Mouse (Mus musculus) midbrain, postnatal 0 days (tissue): ENCODE data around the gene Hand1. TPM values are rescaled to one million over a fixed set of nuclear protein-coding genes. Genes with fewer than 3 reads are reported as not detected.
"Not testable (repeated sequence)": the region's sequence is repeated elsewhere in the genome, so short reads cannot be mapped to it uniquely, and the experiment has no call there.

Experiments
- ATAC-seq: fragments of 200-750 bp; cut with Nextera tagmentation; 2 replicates; pipeline ENCODE4 v1.8.0; 2017; ENCODE audit warnings: moderate number of reproducible peaks, mild to moderate bottlenecking, moderate TSS enrichment, moderate library complexity; ENCODE audit not compliant: low FRiP score
- DNase-seq: peaks from one replicate; pipeline ENCODE4 v3.0.0-alpha.2; 2015; ENCODE audit warnings: low spot score
- H3K27ac ChIP-seq: fragments of 300-500 bp; sonication (generic); 2 replicates; pipeline ENCODE4 v1.5.1; 2014; ENCODE audit warnings: low read depth, mild to moderate bottlenecking, low read length, mixed read lengths
- H3K27me3 ChIP-seq: fragments of 300-500 bp; sonication (generic); 2 replicates; pipeline ENCODE4 v1.6.1; 2014; ENCODE audit warnings: low read length, control low read depth, mixed read lengths; ENCODE audit not compliant: insufficient read depth
- H3K36me3 ChIP-seq: fragments of 300-500 bp; sonication (generic); 2 replicates; pipeline ENCODE4 v1.6.1; 2014; ENCODE audit warnings: low read length, control low read depth, mixed read lengths; ENCODE audit not compliant: insufficient read depth
- H3K4me1 ChIP-seq: fragments of 300-500 bp; sonication (generic); 2 replicates; pipeline ENCODE4 v1.6.1; 2014; ENCODE audit warnings: mild to moderate bottlenecking, control low read depth, antibody characterized with exemption, low read length, mixed read lengths; ENCODE audit not compliant: insufficient read depth
- H3K4me2 ChIP-seq: fragments of 300-500 bp; sonication (generic); 2 replicates; pipeline ENCODE4 v1.6.1; 2014; ENCODE audit warnings: low read depth, mild to moderate bottlenecking, low read length, mixed read lengths; ENCODE audit not compliant: poor library complexity, severe bottlenecking
- H3K4me3 ChIP-seq: fragments of 300-500 bp; sonication (generic); 2 replicates; pipeline ENCODE4 v1.5.1; 2014; ENCODE audit warnings: low read depth, mild to moderate bottlenecking, low read length, moderate library complexity
- H3K9ac ChIP-seq: fragments of 300-500 bp; sonication (generic); replicated peaks from 2 replicates; pipeline ENCODE4 v1.6.1; 2014; ENCODE audit warnings: mild to moderate bottlenecking, low read length, moderate library complexity, mixed read lengths; ENCODE audit not compliant: poor library complexity, severe bottlenecking
- H3K9me3 ChIP-seq: fragments of 300-500 bp; sonication (generic); 2 replicates; pipeline ENCODE4 v1.6.1; 2016; ENCODE audit warnings: low read length, control low read depth
- CTCF ChIP-seq: IDR thresholded peaks from 2 replicates; pipeline ENCODE4 v1.5.1; 2016; ENCODE audit warnings: antibody characterized with exemption, mild to moderate bottlenecking
- WGBS: fragments of 180-500 bp; shearing (Covaris S2); extraction: QIAGEN DNeasy Blood & Tissue Kit; methylation state at CpG from one replicate; pipeline ENCODE4 v1.1.7; 2014; 5-methylcytosine and 5-hydroxymethylcytosine counted together
- polyA plus RNA-seq: library from polyadenylated mRNA; unstranded; fragments of >200 nt; fragmentation: Nextera tagmentation; extraction: Ambion mirVana; gene quantifications from 2 replicates; pipeline ENCODE4 v1.2.1, GENCODE M21; 2015
- total RNA-seq: library from RNA; depleted of rRNA; stranded (reverse); fragments of >200 nt; gene quantifications from 2 replicates; pipeline ENCODE4 v1.2.3, GENCODE M21; 2014

Gene Hand1
- total and polyA plus RNA-seq, 2 experiments from 2014 or later: not detected

DNA sequence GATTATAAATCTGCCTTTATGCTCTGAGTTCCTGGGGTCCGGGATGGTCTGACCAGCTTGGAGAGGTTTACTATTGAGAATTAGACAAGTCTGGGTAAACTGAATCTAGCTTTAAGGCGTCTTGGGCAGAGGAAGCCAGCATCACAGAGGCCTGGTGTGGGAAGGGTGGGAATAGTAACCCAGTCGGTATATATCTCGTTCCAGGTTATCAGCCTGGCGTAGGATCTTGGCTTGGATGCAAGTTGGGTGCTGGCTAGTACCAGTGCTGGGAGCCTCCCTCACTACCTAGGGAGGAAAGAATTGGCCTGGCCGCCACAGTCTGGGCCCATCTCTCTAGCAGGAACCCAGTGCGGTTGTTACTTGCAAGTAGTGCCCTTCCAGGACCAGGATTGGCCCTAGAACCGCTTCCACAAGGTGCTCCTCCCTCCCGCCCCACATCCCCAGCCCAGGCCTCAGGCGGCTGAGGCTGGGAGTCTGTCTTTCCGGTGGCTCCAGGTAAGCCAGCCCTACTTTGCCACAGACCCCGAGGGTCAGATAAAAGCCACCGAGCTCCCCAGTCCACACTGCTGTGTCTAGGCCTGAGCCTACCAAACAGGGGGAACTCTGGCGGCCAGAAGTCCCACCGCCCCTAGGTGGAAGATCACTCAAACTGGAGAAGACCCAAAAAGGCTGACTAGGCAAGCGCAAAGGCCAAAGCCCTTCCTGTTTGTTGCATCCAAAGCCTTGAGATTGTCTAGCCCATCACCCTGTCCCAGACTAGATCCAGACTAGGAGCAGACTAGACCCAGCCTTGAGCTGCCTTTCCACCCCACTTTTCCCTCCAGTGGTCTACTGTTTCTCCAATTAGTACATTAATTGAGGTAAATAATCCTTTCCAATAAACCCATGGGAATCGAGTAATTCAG lies 2.5 kb downstream of the Hand1 start:
- no peak overlapping the region for H3K27ac ChIP-seq
- no peak overlapping the region for H3K9ac ChIP-seq
- H3K36me3 ChIP-seq: no peaks in the 10 kb centered on the region
- TF ChIP-seq CTCF: no peak
- no peak overlapping the region for H3K4me3 ChIP-seq
- ATAC-seq (no peak), DNase-seq (no peak)
- H3K9me3 ChIP-seq: no peaks in the 10 kb centered on the region
- H3K4me1 ChIP-seq: 0 out of 2 replicates have a peak, but pooled peaks cover 3% of the 10 kb centered on the region
- H3K27me3 ChIP-seq: peaks cover 55% of the 10 kb centered on the region
- H3K4me2 ChIP-seq: no peak overlapping the region
- 26% methylated on average over 17 of the region's 17 CpGs for WGBS

GRCm38 (mm10) chr11:57828955-57829870 lies 3.4 kb downstream of the Hand1 start:
- no peak for TF ChIP-seq CTCF
- WGBS: 4% methylated on average over 53 of the region's 53 CpGs

DNA sequence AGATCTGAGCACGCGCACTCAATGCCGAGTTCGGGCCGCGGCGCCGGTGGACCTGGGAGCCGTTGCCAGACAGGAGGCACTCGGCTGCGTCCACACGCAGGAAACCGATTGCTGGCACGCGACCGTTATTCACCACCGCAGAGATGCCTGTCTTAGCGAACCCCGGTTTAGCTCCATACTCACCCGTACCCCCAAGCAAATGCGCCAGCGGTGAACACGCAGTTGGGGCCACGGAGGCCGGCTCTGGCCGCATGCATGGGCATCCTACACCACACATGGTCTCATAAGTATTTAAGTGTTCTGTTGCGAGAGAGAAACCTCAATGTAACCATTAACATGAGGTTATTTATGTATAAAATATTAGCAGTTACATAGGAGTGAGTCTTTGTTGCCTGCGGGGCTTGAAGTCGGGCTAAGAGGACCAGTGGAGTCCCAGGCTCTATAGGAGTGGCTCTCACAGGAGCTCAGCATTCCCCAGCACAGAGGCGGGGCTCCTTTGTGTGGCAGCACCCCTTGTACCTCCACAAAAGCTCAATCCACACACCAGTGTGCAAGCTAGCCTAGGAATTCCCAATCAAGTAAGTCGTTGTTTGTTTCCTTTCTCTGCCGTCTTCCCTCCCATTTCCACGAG lies 4.6 kb downstream of the Hand1 start:
- no peak for DNase-seq
- no peaks in the 10 kb centered on the region for H3K9me3 ChIP-seq
- no peaks in the 10 kb centered on the region for H3K36me3 ChIP-seq
- H3K27ac ChIP-seq: no peak overlapping the region
- H3K4me3 ChIP-seq: peak overlapping the region; percentile 24; the same call in 1 of the 2 replicates
- H3K4me2 ChIP-seq: peak overlapping the region; percentile 46
- no peak for ATAC-seq
- H3K4me1 ChIP-seq: 0 out of 2 replicates have a peak, but pooled peaks cover 3% of the 10 kb centered on the region
- H3K9ac ChIP-seq: no peak overlapping the region
- 1% methylated on average over 33 of the region's 33 CpGs for WGBS
- no peak for TF ChIP-seq CTCF
- H3K27me3 ChIP-seq: peaks cover 37% of the 10 kb centered on the region

More at GRCm38 (mm10) chr11:57828955-57829870, 3.4 kb downstream of the Hand1 start:
- Histone ChIP-seq H3K9ac (no peak overlapping the region), H3K9me3 (no peaks in the 10 kb centered on the region), H3K4me2 (0 out of 2 replicates have a peak overlapping the region, but pooled peaks have one; percentile 7), H3K27me3 (peaks cover 47% of the 10 kb centered on the region), H3K4me1 (0 out of 2 replicates have a peak, but pooled peaks cover 3% of the 10 kb centered on the region), H3K36me3 (no peaks in the 10 kb centered on the region), H3K27ac (no peak overlapping the region), H3K4me3 (no peak overlapping the region)
- ATAC-seq (no peak), DNase-seq (no peak)

DNA sequence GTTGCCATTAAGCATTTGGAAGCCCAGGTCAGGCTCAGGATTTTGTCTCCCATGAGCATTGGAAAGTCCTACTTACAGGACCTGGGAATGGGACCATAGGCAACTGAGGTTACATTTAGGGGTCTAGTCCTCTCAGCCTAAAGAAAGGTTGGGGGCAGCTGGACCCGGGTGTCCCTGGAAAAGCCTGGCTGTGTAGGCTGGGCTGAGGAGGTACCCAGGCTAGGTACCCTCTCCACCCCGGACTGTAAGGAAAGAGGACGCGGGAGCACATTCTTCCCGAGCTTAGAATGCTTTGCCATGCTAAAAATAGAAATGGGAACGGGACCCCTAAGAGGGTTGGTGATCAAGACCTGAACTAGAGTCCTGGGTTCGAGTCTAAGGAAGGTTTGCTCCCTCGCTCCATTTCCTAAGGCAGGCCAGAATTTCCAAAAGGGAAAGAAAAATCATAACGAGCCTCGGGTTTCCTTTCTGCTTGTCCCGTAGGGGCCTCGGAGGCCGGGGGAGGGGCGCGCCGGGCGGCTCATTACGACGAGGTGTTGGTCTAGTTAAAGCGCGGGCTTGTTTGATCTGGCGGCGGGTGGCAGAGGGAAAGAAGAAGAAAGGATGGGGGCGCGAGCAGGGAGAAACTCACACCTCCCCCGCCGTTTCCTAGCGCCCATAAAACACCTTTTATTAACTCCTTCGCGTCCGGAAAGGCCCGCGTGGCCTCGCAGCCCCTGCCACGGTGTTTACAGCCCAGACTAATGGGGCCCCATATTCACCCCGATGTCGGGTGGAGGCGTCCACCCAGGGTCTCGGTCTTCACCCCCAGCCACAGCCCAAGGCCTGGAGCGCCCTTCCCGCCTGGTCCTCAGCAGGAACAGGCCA lies 5.3 kb downstream of the Hand1 start:
- Histone ChIP-seq H3K27ac (no peak overlapping the region), H3K4me3 (peak overlapping the region; percentile 24; the same call in 1 of the 2 replicates), H3K4me2 (peak overlapping the region; percentile 46), H3K27me3 (peaks cover 30% of the 10 kb centered on the region), H3K4me1 (0 out of 2 replicates have a peak, but pooled peaks cover 3% of the 10 kb centered on the region), H3K9me3 (no peaks in the 10 kb centered on the region), H3K36me3 (no peaks in the 10 kb centered on the region), H3K9ac (no peak overlapping the region)
- no peak for ATAC-seq
- WGBS: 1% methylated on average over 41 of the region's 41 CpGs
- no peak for TF ChIP-seq CTCF
- no peak for DNase-seq

GRCm38 (mm10) chr11:57825234-57825633 lies 7.4 kb downstream of the Hand1 start:
- not testable (repeated sequence) for H3K4me1 ChIP-seq, H3K9me3 ChIP-seq, DNase-seq, H3K4me2 ChIP-seq, H3K9ac ChIP-seq, H3K4me3 ChIP-seq, H3K36me3 ChIP-seq, ATAC-seq, H3K27ac ChIP-seq
- WGBS: 42% methylated on average over 10 of the region's 11 CpGs
- H3K27me3 ChIP-seq: peaks cover 16% of the 10 kb centered on the region
